ENCODE assay signal across 8 mouse cellular contexts in genomic region chr8:20296803-20297702, GRCm38 (mm10).
A peak's percentile ranks its signal among the peaks of the same experiment; 100 is the strongest.
DNase-seq lines count a peak whose midpoint lies in the region; ATAC-seq lines count a peak whose summit lies in the region.
"Not testable (repeated sequence)": the region's sequence is repeated elsewhere in the genome, so short reads cannot be mapped to it uniquely, and the experiment has no call there.

No protein-coding gene starts in this region.

- H3K4me1 ChIP-seq in erythroblast, embryonic 14.5 days (ENCODE audit: control insufficient read depth); heart, embryonic 13.5 days; liver, embryonic 12.5 days; stomach, embryonic 14.5 days (ENCODE audit: control insufficient read depth, insufficient read depth, low read length): not testable (repeated sequence)

- H3K4me3 ChIP-seq in erythroblast, embryonic 14.5 days (replicated peaks) = peak overlapping the region; percentile 62
- peak overlapping the region; percentile 64 for H3K4me3 ChIP-seq in heart, embryonic 13.5 days
- peak overlapping the region; percentile 70 for H3K4me3 ChIP-seq in liver, embryonic 12.5 days
- H3K4me3 ChIP-seq in stomach, embryonic 14.5 days (ENCODE audit: low read depth, low read length) = peak overlapping the region; percentile 69

- not testable (repeated sequence) for H3K9me3 ChIP-seq in erythroblast, embryonic 14.5 days (ENCODE audit: control insufficient read depth, low read length); heart, embryonic 13.5 days; liver, embryonic 12.5 days (replicated peaks); stomach, embryonic 14.5 days (ENCODE audit: control insufficient read depth, low read depth, low read length)

- DNase-seq in CD4-positive, CD25-positive, alpha-beta regulatory T cell, adult 2 months (ENCODE audit: low read depth, low spot score) = peak; percentile 88
- peak; percentile 67 for DNase-seq in brain, embryonic 18.5 days (ENCODE audit: low read depth, low spot score)
- DNase-seq in kidney, postnatal 10 days = peak; percentile 86
- DNase-seq in natural killer cell, adult 2 months (ENCODE audit: low spot score in 2 of 2) = peak; percentile 67 to 79

- H3K4me2 ChIP-seq in heart, embryonic 13.5 days = peak overlapping the region; percentile 70
- peak overlapping the region; percentile 74 for H3K4me2 ChIP-seq in liver, embryonic 12.5 days
- peak overlapping the region; percentile 38; the same call in 1 of the 2 replicates for H3K4me2 ChIP-seq in stomach, embryonic 14.5 days (replicated peaks; ENCODE audit: low read depth, low read length)

- H3K9ac ChIP-seq in heart, embryonic 13.5 days = peak overlapping the region; percentile 93
- peak overlapping the region; percentile 84 for H3K9ac ChIP-seq in liver, embryonic 12.5 days
- H3K9ac ChIP-seq in stomach, embryonic 14.5 days (replicated peaks; ENCODE audit: low read depth, low read length) = peak overlapping the region; percentile 89

- peak; percentile 87 for ATAC-seq in heart, embryonic 13.5 days (ENCODE audit: extremely low read depth, insufficient number of reproducible peaks, low FRiP score, low TSS enrichment)
- peak; percentile 100 for ATAC-seq in liver, embryonic 12.5 days
- peak; percentile 97 for ATAC-seq in stomach, embryonic 14.5 days (ENCODE audit: insufficient number of reproducible peaks, insufficient read depth, low FRiP score, low read depth)

- not testable (repeated sequence) for H3K27me3 ChIP-seq in erythroblast, embryonic 14.5 days (ENCODE audit: control insufficient read depth); heart, embryonic 13.5 days (replicated peaks); liver, embryonic 12.5 days (replicated peaks); stomach, embryonic 14.5 days (ENCODE audit: control insufficient read depth, insufficient read depth, low read length)

- WGBS in heart, embryonic 13.5 days = 10% methylated on average over 72 of the region's 73 CpGs
- 9% methylated on average over 59 of the region's 73 CpGs for WGBS in liver, embryonic 12.5 days (ENCODE audit: insufficient replicate concordance)
- WGBS in stomach, embryonic 14.5 days = 10% methylated on average over 53 of the region's 73 CpGs

- H3K27ac ChIP-seq in heart, embryonic 13.5 days (replicated peaks) = peak overlapping the region; percentile 75
- H3K27ac ChIP-seq in liver, embryonic 12.5 days = peak overlapping the region; percentile 69
- H3K27ac ChIP-seq in stomach, embryonic 14.5 days (ENCODE audit: low read length) = peak overlapping the region; percentile 58; the same call in 1 of the 2 replicates

- H3K36me3 ChIP-seq in erythroblast, embryonic 14.5 days (ENCODE audit: control insufficient read depth); heart, embryonic 13.5 days; liver, embryonic 12.5 days; stomach, embryonic 14.5 days (ENCODE audit: control insufficient read depth, insufficient read depth, low read length): not testable (repeated sequence)

Comparison
In these comparisons a context has a peak if more than half of its experiments do, and no peak if none do; other contexts are left out.
1. Peak in every context shown above with its lines: DNase-seq, ATAC-seq, H3K4me3 ChIP-seq and H3K27ac ChIP-seq.